Mouse (Mus musculus) NIH3T3 (cell line): Measurements from ENCODE around the gene Gm20696.
A peak's percentile ranks its signal among the peaks of the same experiment; 100 is the strongest.

Experiments
- DNase-seq: peaks from one replicate; pipeline ENCODE4 v3.0.0-alpha.2; 2012; ENCODE audit warnings: low read depth

The Gm20696 gene

DNA sequence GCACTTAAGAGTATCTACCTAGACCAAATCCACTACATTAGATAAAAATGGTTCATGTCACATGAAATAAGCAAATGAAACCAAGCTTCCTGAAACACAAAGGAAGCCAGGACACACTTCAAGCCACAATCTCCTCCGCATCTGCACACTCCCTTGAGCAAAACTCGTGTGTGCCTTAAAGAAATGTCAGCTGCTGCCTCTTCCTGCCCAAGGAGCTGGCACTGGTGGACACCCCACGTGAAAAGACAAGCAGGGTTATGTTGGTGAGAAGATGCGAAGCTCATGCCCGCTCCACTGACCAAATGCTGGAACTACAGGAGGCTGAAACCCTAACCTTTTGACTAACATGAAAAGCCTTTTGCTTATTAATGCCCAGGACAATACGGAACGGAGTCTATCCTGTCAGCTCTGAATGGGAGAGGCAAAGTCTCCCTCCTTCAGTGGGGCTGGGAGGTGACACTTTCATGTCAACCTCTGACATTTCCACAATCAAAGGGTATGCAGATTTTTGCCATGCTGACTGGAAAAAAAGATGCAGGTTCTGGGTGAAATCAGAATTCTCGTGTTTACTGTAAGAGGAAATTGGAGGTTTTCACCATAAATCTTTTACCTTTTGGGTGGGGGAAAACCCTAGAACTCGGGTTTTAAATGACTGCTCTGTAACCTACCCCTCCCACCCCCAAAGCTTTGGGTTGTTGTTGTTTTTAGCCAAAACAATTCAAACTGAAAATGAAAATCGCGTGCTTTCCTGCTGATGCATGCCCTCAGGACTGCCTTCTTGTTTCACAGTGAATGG, 405.5 kb downstream of the Gm20696 start:
- no peak for DNase-seq

DNA sequence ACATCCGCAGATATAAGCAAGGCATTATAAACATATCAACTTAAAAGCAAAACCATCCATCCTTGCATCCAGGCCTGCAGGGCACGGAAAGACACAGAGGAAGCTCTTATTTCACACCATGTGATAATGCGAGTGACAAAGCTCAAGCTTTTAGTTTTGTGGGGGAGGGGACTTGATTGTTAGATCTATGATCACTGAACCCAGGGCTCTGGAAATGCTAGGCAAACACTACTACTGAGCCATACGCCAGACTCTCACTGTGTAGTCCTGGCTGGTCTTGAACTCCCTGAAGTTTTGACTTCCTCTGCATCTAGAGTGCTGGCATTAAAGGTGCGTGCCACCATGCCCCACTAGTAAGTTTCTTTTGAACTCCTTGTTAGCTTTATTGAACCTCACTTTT, 408.3 kb downstream of the Gm20696 start:
- DNase-seq: no peak

DNA sequence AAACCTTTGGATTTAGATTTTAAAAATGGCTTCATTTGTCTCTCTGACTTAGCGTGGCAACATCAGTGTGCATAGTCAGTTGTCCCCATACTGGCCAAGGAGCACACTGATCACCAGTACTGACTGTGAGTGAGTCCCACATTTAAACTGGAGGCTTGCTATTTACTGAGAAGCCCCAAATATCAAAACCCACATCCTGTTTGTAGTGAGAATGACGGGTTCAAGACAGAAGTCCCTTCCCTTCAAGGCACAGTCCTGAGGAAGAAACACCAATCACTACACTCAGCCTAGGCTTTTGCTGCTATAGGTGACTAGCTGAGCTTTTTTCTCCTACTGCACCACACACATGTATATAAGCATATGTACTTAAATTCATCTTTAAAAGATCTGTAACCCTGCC, 408.9 kb downstream of the Gm20696 start:
- DNase-seq: no peak

DNA sequence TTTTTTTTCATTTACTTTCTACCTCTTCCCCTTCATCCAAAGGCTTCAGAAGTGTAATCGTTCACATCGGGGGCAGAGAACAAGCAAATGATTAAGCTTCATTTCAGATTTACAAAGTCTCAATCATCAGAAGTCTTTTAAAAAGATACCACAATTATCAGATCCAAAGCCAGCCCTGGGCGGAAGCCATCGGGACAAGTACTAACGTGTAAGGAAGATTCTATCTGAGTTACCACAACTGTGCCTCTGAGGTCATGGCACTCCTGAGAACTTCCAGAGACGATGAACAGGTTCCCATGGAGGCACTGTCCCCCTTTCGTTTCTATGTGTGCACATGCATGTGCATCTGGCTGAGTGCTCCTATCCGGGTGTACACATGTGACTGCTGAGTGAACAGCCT, 413.3 kb downstream of the Gm20696 start:
- no peak for DNase-seq

DNA sequence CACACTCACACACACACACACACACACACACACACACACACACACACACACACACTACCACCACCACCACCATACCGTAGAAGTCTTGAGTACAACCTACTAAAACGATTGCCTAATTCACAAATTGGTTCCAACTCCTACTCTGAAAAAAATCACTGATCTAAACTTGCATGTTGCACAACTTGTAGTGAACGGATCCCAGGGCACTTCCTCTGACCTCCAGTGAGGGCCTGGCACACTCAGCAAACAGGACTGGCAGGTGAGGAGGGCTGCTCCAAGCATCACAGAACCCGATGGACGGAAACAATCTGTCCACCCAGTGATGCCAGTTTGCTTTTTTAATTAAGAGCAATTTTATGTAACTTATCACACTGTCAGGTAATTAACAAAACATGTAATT, 413.8 kb downstream of the Gm20696 start:
- DNase-seq: peak; percentile 44

DNA sequence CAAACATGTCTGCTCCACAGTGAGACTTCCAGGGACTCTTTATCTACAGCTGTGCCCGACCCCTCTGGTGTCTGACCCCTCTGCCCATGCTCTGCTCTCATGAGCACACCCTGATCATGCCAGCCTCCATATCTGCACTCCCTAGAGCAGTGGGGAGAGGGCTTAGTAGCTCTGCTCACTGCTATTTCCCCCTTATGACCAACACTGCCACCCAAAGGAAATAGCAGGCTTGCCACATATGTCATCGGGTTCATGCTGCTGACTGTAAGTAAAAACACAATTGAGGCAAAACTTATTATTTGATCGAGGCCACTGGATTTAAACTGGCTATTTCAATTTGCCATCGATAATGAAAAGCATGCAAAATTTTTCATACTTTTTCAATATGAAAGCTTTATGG, 414.7 kb downstream of the Gm20696 start:
- no peak for DNase-seq

DNA sequence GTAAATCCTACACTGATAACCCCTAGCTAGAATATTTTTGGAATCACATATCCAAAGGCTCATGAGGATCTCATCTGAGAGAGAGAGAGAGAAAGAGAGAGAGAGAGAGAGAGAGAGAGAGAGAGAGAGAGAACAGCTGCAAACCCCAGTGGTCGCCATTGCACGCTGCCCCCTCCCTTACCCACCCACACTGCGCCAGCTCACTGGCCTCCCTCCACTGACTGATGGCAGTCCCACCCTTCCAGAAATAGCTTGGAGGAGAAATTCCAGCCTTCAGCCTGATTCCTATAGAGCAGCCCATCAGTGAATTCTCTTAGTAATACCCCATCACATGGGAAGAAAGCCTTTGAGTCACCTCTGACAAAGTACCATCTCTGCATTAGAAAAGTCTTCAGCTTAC, 415.4 kb downstream of the Gm20696 start:
- no peak for DNase-seq

DNA sequence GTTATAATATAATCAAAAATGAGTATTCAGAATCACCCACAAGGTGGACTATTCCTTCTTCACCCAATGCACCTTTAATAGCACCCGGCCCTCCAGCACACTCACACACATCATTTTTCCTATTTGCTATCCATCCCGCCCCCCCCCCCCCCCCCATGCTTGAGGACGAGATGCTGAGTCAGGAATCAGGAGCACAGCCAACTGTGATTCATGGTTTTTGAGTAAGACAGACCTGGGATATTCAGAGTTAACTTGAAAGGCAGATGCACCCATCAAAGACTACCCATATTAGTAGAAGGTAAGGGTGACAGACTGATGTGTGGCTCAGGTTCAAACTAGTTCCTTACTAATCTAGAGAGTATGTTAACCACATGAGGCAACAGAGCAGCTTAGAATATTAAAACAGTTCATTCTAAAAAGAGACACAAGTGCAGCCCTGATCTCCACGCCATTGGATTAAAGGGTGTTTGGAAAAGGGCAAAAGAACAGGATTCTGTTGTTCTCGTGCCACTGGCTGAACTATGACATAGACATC, 417.0 kb downstream of the Gm20696 start:
- DNase-seq: peak; percentile 77

DNA sequence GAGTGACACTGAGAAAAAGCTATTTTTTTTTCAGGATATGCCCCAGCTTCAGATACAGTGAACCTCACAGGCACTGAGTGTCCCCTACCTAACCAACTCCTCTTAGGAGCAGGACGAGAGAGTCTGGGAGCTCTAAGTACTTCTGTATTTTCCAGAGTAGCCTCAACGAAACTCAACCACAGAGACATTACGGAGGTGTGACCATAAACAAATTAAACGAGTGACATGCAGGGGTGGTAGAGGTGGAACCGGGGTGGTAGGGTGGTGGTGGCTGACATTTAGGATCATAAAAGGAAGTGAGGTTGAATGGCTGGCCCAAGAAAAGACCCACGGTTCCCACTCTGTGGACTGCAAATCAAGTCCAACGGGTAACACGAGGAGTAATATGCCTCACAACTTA, 418.2 kb downstream of the Gm20696 start:
- no peak for DNase-seq

DNA sequence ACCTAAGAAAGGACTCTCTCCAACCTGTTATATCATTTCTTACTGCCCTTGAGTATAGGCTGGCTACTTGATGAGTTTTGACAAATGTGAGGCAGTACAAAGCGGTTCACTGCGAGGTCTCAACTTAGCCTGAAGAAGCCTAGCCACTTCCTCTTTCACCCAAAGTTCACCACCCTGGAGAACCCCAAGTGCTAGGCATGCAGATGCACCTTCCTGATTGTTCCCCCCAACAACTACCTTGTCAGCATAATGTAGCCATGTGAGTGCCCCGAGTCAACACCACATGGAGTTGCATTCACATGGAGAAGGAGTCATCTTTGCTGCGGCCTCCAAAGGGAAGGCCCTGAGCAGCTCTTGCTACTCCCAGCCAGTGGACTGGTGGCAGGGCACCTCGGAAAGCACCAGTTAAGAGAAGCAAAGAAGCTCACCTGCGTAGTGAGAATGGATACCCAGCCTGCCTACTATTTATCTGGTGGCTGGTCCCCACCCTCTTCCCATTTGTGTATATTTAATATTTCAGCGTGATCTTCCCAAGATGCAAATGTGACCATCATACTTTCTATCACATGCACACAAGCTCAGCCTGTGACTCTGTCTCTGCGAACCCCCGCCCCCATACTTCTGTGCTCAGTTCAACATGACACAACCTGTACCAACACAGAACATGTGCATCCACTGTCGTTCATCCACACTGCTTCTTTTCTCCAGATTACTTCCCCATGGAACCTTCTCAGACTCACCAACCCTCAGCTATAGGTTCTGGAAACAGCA, 424.8 kb downstream of the Gm20696 start:
- DNase-seq: no peak

DNA sequence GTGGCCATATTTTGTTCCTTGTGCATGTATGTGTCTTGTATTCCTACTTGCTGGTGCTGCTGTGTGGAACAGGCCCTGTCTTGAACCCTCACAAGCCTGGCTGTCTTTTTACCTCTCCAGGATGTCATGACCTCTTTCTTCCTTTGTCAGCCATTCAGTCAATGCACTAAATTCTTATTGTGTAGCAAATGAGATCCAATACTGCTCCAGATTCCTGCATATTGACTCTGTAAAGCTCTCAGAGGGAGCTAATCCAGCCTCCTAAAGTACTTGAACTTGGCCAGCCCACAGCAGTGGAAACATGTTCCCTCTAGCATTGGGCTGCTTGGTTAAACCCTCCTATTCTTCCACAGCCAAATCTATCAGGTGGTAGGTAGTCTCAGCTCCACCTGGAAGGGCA, 425.8 kb downstream of the Gm20696 start:
- DNase-seq: no peak

DNA sequence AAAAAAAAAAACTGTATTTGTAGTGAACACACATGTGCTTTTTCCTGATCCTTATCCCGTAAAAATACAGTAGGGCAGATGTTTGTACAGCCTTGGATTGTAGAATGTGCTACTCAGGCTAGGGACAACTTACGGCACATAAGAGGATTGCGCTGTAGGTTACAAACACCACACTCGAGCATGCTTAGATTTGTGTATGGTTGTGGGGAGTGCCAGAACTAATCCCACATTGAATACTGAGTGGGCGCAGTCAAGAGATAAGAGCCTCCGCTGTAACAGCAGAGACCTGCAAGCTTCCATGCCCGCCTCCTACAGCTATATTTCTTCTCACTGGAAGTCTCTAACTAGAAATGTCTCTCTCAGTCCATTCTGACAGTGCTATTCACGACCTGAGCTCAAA, 431.0 kb downstream of the Gm20696 start:
- DNase-seq: no peak

DNA sequence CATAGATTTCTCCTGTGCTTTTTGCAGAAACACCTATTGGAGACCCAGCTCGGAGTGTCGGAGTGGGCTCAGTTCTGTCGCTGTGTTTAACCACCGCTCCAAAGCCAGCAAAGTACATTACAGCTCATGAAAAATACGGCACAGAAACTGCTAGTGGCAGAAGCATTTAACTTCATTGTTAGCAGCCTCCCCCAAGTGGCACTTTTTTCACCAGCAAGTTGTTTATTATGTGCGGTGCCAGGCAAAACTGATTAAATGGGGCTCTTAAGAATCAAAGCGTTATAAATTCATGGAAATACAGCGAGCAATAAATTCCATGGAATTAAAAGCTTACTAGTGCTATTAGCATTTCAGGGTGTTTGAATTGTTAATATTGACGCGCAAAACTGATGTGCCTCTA, 433.2 kb downstream of the Gm20696 start:
- DNase-seq: no peak

DNA sequence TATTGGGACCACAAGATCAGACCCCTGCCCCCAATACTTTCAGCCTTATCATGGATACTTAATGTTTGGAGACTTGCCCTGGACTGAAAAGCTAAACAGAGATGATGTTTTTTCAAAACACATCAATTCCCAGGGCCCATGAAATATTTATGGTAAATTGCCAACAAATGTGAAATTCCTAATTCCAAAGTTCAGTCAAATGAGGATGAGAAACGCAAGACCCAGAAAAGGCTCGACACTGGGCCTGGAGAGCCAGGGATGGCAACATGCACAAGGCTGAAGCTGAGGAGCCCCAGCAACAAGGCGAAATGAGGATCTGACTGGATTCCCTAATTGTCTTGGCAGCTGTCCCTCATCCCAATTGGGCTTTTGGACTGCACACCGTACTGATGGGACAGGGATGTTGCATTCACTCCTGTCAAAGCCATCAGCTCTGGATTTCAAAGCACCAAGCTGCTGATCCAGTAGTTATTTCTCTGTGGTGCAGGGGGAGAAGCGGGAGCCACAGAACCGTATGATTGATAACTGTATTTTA, 438.2 kb downstream of the Gm20696 start:
- peak; percentile 43 for DNase-seq

DNA sequence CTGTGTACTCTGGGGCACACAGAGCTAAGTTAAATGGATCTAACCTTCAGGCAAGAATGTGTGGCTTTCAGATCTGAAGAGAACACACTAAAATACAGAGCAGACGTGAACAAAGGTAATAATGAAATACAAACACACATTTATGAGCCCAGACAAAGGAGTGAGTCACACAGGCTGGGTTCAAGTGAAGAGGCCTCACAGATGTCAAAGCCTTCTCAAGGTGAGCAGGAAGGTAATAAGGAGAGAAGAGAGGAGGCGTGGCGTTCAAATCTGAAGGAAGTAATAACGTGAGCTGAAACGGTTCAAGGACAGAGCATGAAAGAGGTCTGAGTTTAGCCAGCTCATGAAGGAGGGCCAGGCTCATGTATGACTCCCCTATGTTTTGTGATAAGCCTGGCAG, 445.4 kb downstream of the Gm20696 start:
- no peak for DNase-seq

DNA sequence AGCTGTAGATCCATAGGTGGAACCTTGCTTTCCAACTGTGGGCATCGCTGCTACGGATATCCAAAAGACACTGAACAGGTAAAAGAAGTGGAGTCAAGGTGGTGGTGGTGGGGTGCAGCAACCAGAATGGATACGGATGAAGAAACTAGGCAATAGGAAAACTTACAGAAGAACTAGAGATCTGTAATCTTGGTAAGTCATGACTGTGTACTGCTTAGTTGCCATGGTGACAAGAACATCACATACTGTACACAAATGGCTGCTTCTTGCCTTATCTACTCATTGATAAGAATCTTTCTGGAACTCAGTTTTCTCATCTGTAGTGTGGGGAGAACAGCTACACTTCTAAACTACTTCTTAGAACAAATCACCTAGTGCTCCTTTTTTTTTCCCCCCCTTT, 446.1 kb downstream of the Gm20696 start:
- no peak for DNase-seq

DNA sequence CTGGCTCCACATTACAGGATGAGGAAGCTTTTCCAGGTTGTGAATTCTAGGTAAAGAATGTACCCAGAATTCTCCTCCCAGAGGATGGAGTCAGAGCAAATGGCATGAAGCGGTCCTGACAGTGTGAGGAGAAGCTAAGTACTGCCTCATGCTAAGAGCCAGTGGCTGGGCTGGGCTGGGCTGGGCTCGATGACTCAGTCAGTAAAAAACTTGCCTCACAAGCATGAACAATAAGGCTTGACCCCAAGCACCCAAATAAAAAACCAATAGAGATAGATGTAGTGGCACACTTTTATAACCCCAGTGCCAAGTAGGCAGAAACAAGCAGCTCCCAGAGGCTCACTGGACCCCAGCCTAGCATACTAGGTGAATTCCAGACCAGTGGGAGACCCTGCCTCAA, 448.8 kb downstream of the Gm20696 start:
- DNase-seq: peak; percentile 81

DNA sequence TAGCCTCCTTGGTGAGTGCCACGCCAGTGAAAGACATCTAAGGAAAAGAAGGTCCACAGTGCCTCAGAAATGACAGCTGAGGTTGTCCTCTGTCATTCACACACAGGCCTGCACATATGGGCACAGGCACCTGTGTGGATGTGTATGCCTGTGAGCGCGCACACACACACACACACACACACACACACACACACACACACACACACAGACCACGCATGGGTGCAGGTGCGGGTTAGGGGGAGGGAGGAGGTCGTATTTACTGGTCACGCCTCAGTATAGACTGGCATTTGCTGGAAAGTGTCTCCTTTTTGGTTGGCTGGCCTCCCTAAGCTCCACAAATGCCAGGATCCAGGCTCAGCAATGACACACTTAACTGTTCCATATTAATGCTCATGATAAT, 449.4 kb downstream of the Gm20696 start:
- DNase-seq: peak; percentile 19

DNA sequence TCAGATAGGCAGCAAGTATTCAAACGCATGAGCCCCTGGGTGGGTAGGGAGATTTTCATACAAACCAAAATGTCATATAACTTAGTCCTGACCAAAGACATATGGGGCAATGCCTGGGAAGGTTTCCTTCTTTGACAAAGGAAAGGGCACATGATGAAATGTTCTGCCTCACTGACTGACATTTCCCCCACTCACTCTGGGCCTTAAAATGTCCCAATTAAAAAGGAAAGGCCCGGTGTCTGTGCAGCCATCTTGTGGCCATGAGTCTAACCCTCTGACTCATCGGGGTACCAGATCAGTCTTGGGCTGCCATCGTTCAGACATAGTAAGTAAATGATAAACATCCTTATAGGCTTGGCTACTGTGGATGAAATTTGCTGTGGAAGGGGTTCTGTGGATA, 454.1 kb downstream of the Gm20696 start:
- DNase-seq: no peak

DNA sequence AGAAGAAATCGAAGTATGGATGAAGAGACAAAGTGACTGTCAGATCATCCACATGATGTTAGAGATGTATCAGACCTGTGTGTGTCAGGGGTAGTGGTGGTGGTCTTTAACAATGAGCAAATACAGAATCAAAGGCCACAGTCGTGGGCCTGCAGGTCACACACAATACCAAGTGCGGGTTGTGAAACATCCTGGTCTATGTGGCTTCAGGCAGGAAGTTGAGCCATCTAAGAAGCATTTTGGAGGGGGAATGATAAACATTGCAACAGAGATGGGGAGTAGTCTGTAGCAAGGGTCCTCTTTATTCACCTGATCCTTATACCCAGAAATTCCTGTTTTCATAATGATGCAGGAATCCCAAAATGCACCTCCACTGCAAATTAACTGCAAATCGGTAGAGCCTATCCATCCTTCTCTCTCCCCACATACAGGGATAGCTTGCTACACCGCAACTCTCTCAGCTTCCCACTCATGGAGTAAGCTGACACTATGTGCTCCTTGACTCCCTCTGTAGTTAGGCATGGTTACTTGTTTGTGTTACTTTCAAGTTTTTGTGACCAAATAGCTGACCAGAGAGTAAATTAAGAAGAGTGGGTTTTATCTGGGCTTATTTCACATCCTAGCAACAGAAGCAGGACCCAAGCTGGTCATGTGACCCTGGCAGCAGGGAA, 454.8 kb downstream of the Gm20696 start:
- no peak for DNase-seq

DNA sequence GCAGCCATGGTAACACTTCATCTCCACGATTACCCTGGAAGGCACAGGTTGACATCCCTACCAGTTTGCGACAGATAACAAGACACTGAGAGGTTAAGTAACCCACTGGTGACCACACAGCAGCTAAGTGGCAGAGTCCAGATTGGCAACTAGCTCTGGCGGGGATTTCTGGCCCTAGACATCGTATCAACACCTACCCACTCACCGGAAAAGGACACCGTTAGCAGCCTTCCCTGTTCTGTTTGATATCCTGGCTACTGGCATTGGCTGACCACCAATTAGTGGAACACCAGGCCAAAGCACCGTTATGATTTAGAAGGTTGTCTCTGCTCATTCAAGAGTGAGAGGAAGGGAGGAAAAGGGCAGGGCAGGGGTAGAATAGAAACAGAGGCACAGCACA, 456.4 kb downstream of the Gm20696 start:
- no peak for DNase-seq
